Mouse (Mus musculus): Measurements from ENCODE around the gene Josd1. TPM values are rescaled to one million over a fixed set of nuclear protein-coding genes. Genes with fewer than 3 reads are reported as not detected.

The Josd1 gene
- polyA plus RNA-seq, 1 experiment from 2014 or later = 17.3 TPM

DNA sequence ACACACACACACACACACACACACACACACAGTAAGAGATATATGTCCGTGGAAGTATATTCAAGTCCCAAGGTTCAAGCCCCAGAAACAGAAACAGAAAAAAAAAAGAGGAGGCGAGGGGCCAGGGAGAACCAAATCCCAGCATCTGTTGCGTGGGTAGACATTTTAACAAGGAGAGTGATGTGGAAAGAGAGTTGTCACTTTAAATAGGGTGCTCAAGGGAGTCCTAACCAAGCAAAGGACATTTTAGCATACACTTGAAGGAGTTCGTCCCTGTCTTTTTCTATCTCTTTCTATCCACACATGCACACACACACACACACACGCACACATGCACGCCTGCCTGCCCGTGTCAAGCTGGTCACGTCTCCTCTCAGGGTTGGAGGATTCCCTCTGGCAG, 23.1 kb downstream of the Josd1 start:
- H3K9ac ChIP-seq (ENCODE audit: low read length) = no peak overlapping the region
- WGBS = 92% methylated on average over 8 of the region's 8 CpGs
- no peak overlapping the region for H3K4me2 ChIP-seq (ENCODE audit: low read depth, severe bottlenecking)
- H3K36me3 ChIP-seq (ENCODE audit: control insufficient read depth, insufficient read depth, low read length) = peaks cover 3% of the 10 kb centered on the region
- 0 out of 2 replicates have a peak, but pooled peaks cover 2% of the 10 kb centered on the region for H3K4me1 ChIP-seq (ENCODE audit: control insufficient read depth, insufficient read depth, low read length)
- no peak for DNase-seq (ENCODE audit: low spot score)
- no peaks in the 10 kb centered on the region for H3K9me3 ChIP-seq (ENCODE audit: control insufficient read depth, low read length)
- no peaks in the 10 kb centered on the region for H3K27me3 ChIP-seq (ENCODE audit: control insufficient read depth, insufficient read depth, low read length)
- ATAC-seq (ENCODE audit: insufficient number of reproducible peaks, low FRiP score, low TSS enrichment, low read depth) = no peak
- no peak overlapping the region for H3K27ac ChIP-seq (replicated peaks; ENCODE audit: low read depth, low read length)
- H3K4me3 ChIP-seq (ENCODE audit: low read depth, low read length) = no peak overlapping the region

- H3K27ac ChIP-seq (replicated peaks; ENCODE audit: low read depth, low read length) = no peak overlapping the region
- 0 out of 2 replicates have a peak, but pooled peaks cover 5% of the 10 kb centered on the region for H3K4me1 ChIP-seq (ENCODE audit: control insufficient read depth, insufficient read depth, low read length)
- H3K4me3 ChIP-seq (ENCODE audit: low read depth, low read length) = no peak overlapping the region
- no peak overlapping the region for H3K9ac ChIP-seq (ENCODE audit: low read length)
- no peaks in the 10 kb centered on the region for H3K9me3 ChIP-seq (ENCODE audit: control insufficient read depth, low read length)
- no peaks in the 10 kb centered on the region for H3K27me3 ChIP-seq (ENCODE audit: control insufficient read depth, insufficient read depth, low read length)
- DNase-seq (ENCODE audit: low spot score) (peak; percentile 62), ATAC-seq (ENCODE audit: insufficient number of reproducible peaks, low FRiP score, low TSS enrichment, low read depth) (no peak)
- no peak overlapping the region for H3K4me2 ChIP-seq (ENCODE audit: low read depth, severe bottlenecking)
- H3K36me3 ChIP-seq (ENCODE audit: control insufficient read depth, insufficient read depth, low read length) = peaks cover 3% of the 10 kb centered on the region
- 69% methylated on average over 4 of the region's 4 CpGs for WGBS
Observed at GRCm38 (mm10) chr15:79661852-79662251, 25.9 kb downstream of the Josd1 start.

GRCm38 (mm10) chr15:79658531-79659375, 29.0 kb downstream of the Josd1 start, which contains the start of the genes Fam227a and Cby1:
Gene Fam227a (minus strand): TSS chr15:79658956.
Gene Cby1 (plus strand): TSS chr15:79659199.
- Histone ChIP-seq H3K9ac (ENCODE audit: low read length) (peak within 1 kb of the TSS; percentile 80), H3K36me3 (ENCODE audit: control insufficient read depth, insufficient read depth, low read length) (no peaks in the 10 kb centered on the region; the same call in 1 of the 2 replicates), H3K4me3 (ENCODE audit: low read depth, low read length) (peak within 1 kb of the TSS; percentile 82), H3K4me1 (ENCODE audit: control insufficient read depth, insufficient read depth, low read length) (0 out of 2 replicates have a peak, but pooled peaks cover 5% of the 10 kb centered on the region), H3K27ac (replicated peaks; ENCODE audit: low read depth, low read length) (peak within 1 kb of the TSS; percentile 89), H3K4me2 (ENCODE audit: low read depth, severe bottlenecking) (peak within 1 kb of the TSS; percentile 92), H3K9me3 (ENCODE audit: control insufficient read depth, low read length) (no peaks in the 10 kb centered on the region), H3K27me3 (ENCODE audit: control insufficient read depth, insufficient read depth, low read length) (no peaks in the 10 kb centered on the region)
- WGBS = under 1% methylated on average over 55 of the region's 55 CpGs
- peak; percentile 98 for DNase-seq (ENCODE audit: low spot score)
- peak; percentile 83 for ATAC-seq (ENCODE audit: insufficient number of reproducible peaks, low FRiP score, low TSS enrichment, low read depth)

DNA sequence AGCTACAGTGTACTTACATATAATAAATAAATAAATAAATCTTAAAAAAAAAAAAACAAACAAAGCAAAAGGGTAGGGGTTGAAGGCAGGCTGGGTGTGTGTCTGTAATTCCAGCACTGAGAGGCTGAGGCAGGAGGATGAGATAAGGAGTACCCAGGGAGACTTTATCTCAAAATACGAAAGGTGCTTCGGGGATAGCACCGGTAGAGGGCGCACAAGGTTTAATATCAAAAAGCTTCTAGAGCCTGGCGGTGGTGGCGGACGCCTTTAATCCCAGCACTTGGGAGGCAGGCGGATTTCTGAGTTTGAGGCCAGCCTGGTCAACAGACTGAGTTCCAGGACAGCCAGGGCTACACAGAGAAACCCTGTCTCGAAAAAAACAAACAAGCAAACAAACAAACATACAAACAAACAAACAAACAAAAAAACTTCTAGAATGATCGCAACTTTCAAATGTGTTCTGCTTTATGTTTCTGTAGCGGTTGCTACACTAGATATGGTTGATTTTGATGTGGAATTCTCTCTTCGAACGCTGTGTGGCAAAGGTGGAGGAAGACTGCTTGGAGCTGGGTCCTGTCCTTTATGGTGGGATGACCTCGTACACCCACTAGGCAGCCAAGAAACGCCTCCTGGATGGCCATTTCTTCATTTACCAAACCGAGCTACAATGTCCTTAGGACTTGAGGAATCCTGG, 29.7 kb downstream of the Josd1 start:
- ATAC-seq (ENCODE audit: insufficient number of reproducible peaks, low FRiP score, low TSS enrichment, low read depth) (no peak), DNase-seq (ENCODE audit: low spot score) (peak; percentile 92)
- Histone ChIP-seq H3K27ac (replicated peaks; ENCODE audit: low read depth, low read length) (peak overlapping the region; percentile 89), H3K4me2 (ENCODE audit: low read depth, severe bottlenecking) (peak overlapping the region; percentile 92), H3K4me1 (ENCODE audit: control insufficient read depth, insufficient read depth, low read length) (0 out of 2 replicates have a peak, but pooled peaks cover 5% of the 10 kb centered on the region), H3K27me3 (ENCODE audit: control insufficient read depth, insufficient read depth, low read length) (no peaks in the 10 kb centered on the region), H3K4me3 (ENCODE audit: low read depth, low read length) (peak overlapping the region; percentile 82), H3K9me3 (ENCODE audit: control insufficient read depth, low read length) (no peaks in the 10 kb centered on the region), H3K36me3 (ENCODE audit: control insufficient read depth, insufficient read depth, low read length) (no peaks in the 10 kb centered on the region; the same call in 1 of the 2 replicates), H3K9ac (ENCODE audit: low read length) (peak overlapping the region; percentile 80)
- 5% methylated on average over 16 of the region's 16 CpGs for WGBS

DNA sequence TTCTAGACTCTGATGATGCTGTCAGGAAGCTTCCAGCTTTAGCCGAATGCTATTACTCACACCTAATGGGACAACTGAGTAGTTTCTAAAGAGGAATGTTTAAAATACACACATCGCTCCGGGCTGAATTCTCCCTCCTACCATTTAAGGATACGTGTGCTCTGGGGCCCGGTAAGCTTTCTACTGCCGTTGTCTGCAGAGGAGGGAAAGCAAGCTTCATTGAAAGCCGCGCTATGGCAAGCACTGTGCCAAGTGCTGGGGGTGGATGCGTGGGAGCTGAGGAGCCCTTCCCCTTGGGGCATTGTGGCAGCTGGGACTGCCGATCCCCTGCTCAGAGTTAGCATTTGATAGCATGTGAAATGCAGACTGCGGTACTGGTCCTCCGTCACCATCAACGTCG, 31.3 kb downstream of the Josd1 start:
- 94% methylated on average over 14 of the region's 14 CpGs for WGBS
- no peak overlapping the region for H3K4me3 ChIP-seq (ENCODE audit: low read depth, low read length)
- H3K4me2 ChIP-seq (ENCODE audit: low read depth, severe bottlenecking) = no peak overlapping the region
- 0 out of 2 replicates have a peak, but pooled peaks cover 5% of the 10 kb centered on the region for H3K4me1 ChIP-seq (ENCODE audit: control insufficient read depth, insufficient read depth, low read length)
- no peak for ATAC-seq (ENCODE audit: insufficient number of reproducible peaks, low FRiP score, low TSS enrichment, low read depth)
- no peak overlapping the region for H3K27ac ChIP-seq (replicated peaks; ENCODE audit: low read depth, low read length)
- DNase-seq (ENCODE audit: low spot score) = no peak
- no peak overlapping the region for H3K9ac ChIP-seq (ENCODE audit: low read length)
- H3K9me3 ChIP-seq (ENCODE audit: control insufficient read depth, low read length) = no peaks in the 10 kb centered on the region
- no peaks in the 10 kb centered on the region; the same call in 1 of the 2 replicates for H3K36me3 ChIP-seq (ENCODE audit: control insufficient read depth, insufficient read depth, low read length)
- H3K27me3 ChIP-seq (ENCODE audit: control insufficient read depth, insufficient read depth, low read length) = no peaks in the 10 kb centered on the region

DNA sequence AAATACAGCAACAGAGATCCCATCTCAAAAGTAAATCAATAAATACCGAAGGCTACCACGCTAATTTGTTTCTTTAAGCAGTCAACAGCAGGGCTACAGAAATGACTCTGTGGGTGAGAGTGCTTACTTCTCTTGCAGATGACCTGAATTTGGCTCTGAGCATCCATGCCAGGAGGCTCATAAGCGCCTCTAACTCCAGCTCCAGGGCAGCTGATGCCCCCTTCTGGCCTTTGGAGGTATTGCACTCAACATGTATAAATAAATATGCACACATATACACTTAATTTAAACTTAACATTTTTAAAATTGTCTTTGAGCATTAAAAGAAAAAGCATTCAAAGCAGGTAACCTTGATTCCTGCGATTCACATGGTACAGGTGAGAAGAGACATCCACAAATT, 36.2 kb downstream of the Josd1 start:
- WGBS = 72% methylated on average over 4 of the region's 4 CpGs
- H3K4me2 ChIP-seq (ENCODE audit: low read depth, severe bottlenecking) = no peak overlapping the region

DNA sequence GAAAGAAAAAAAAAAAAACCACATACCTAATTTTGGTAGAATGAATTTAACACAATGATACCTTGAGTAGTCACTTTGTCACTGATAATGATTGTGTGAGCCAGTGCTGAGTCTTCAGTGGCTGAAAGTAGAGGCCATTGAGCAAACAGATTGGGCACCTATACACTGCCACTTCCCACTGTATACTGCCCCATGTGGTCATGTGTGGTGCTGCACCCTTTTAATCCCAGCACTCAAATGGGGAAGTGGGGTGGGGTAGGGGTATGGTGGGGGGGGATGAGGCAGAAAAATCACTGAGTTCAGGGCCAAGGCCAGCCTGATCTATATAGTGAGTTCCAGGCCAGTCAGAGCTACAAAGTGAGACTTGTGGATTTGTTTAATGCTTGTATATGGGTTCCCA, 37.1 kb downstream of the Josd1 start:
- Histone ChIP-seq H3K27me3 (ENCODE audit: control insufficient read depth, insufficient read depth, low read length) (no peaks in the 10 kb centered on the region), H3K4me1 (ENCODE audit: control insufficient read depth, insufficient read depth, low read length) (no peaks in the 10 kb centered on the region), H3K9ac (ENCODE audit: low read length) (no peak overlapping the region), H3K4me3 (ENCODE audit: low read depth, low read length) (no peak overlapping the region), H3K9me3 (ENCODE audit: control insufficient read depth, low read length) (no peaks in the 10 kb centered on the region), H3K36me3 (ENCODE audit: control insufficient read depth, insufficient read depth, low read length) (no peaks in the 10 kb centered on the region), H3K27ac (replicated peaks; ENCODE audit: low read depth, low read length) (no peak overlapping the region), H3K4me2 (ENCODE audit: low read depth, severe bottlenecking) (no peak overlapping the region)
- DNase-seq (ENCODE audit: low spot score) = peak; percentile 64
- ATAC-seq (ENCODE audit: insufficient number of reproducible peaks, low FRiP score, low TSS enrichment, low read depth) = no peak

More for the DNA sequence above, 36.2 kb downstream of the Josd1 start:
- no peak for DNase-seq (ENCODE audit: low spot score)
- no peak overlapping the region for H3K9ac ChIP-seq (ENCODE audit: low read length)
- no peaks in the 10 kb centered on the region for H3K27me3 ChIP-seq (ENCODE audit: control insufficient read depth, insufficient read depth, low read length)
- no peaks in the 10 kb centered on the region for H3K9me3 ChIP-seq (ENCODE audit: control insufficient read depth, low read length)
- no peak overlapping the region for H3K27ac ChIP-seq (replicated peaks; ENCODE audit: low read depth, low read length)
- no peak overlapping the region for H3K4me3 ChIP-seq (ENCODE audit: low read depth, low read length)
- no peaks in the 10 kb centered on the region; the same call in 1 of the 2 replicates for H3K36me3 ChIP-seq (ENCODE audit: control insufficient read depth, insufficient read depth, low read length)
- no peak for ATAC-seq (ENCODE audit: insufficient number of reproducible peaks, low FRiP score, low TSS enrichment, low read depth)
- H3K4me1 ChIP-seq (ENCODE audit: control insufficient read depth, insufficient read depth, low read length) = no peaks in the 10 kb centered on the region

DNA sequence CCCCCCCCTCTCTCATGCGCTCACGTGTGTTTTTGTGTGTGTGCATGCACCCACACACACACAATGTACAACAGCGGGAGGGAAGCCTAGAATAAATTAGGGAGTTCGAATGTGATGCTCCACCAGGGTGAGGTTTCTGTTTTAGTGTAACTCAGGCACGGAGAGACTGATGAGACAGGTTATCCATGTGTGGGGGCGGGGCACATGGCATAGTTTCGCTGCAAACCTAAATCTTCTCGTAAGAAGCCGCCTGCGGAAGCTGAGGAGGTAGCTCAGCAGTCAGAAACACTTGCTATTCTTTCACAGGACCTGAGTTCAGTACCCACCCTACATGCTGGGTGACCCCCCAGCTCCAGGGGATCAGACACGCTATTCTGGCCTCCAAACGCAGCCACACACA, 39.6 kb downstream of the Josd1 start:
- Histone ChIP-seq H3K9me3 (ENCODE audit: control insufficient read depth, low read length) (no peaks in the 10 kb centered on the region), H3K27ac (replicated peaks; ENCODE audit: low read depth, low read length) (no peak overlapping the region), H3K9ac (ENCODE audit: low read length) (no peak overlapping the region), H3K27me3 (ENCODE audit: control insufficient read depth, insufficient read depth, low read length) (no peaks in the 10 kb centered on the region), H3K4me1 (ENCODE audit: control insufficient read depth, insufficient read depth, low read length) (no peaks in the 10 kb centered on the region), H3K36me3 (ENCODE audit: control insufficient read depth, insufficient read depth, low read length) (no peaks in the 10 kb centered on the region), H3K4me3 (ENCODE audit: low read depth, low read length) (no peak overlapping the region), H3K4me2 (ENCODE audit: low read depth, severe bottlenecking) (no peak overlapping the region)
- WGBS = 89% methylated on average over 12 of the region's 12 CpGs
- ATAC-seq (ENCODE audit: insufficient number of reproducible peaks, low FRiP score, low TSS enrichment, low read depth) = no peak
- DNase-seq (ENCODE audit: low spot score) = no peak
